ENCODE assay signal across 8 mouse cellular contexts in the genomic region with DNA sequence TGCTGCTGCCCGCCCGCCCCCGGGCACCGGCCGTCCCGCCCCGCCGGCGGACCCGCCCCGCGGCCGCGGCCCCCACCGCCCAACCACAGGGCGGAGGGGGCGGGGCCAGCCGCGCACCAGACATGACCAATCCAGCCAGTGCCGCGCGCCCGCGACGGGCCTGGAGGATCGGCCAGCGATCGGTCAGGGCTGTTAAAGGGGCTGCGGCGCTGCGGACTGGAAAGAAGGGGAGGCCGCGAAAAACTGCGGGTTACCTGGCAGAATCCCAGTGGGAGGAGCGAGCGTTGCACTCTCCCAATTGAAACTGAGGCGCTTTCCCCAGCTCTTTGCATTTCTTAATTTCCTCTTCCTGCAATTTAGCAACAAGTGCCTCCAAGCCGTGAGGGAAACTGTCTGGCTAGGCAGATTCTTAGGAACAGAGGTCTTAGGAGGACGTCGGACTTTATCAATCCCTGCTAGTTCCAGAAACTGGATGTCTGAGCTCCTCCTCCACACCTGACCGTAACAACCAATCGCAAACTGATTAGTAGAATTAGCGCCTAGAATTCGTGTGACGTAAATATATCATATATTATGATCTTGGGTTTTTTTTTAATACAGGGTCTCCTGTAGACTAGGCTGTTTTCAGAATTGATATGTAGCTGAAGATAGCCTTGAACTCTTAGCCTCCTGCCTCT. TPM values are rescaled to one million over a fixed set of nuclear protein-coding genes. Genes with fewer than 3 reads are reported as not detected.
DNase-seq lines count a peak whose midpoint lies in the region; ATAC-seq and TF ChIP-seq lines count a peak whose summit lies in the region.

Tex2 (minus strand) TSS at position 463 of the 677 bp plus-strand sequence.

- peak; percentile 97 for ATAC-seq in forebrain, embryonic 13.5 days
- ATAC-seq in liver, postnatal 0 days, result peak; percentile 93
- ATAC-seq in neural tube, embryonic 14.5 days (ENCODE audit: low read depth), result peak; percentile 98

- H3K9me3 ChIP-seq in E14TG2a.4 (ENCODE audit: low read length), result no peaks in the 10 kb centered on the region
- H3K9me3 ChIP-seq in forebrain, embryonic 13.5 days (replicated peaks), result no peaks in the 10 kb centered on the region
- H3K9me3 ChIP-seq in liver, postnatal 0 days (ENCODE audit: low read length), result no peaks in the 10 kb centered on the region
- no peaks in the 10 kb centered on the region for H3K9me3 ChIP-seq in neural tube, embryonic 14.5 days (ENCODE audit: control insufficient read depth, low read length)

- intact Hi-C loops in heart, postnatal 10 days (cut with DNase I), result loop anchor here (5.0 kb wide), 1 partner anchor 41 kb away; no protein-coding TSS in a partner anchor

- TF ChIP-seq EP300 in liver, postnatal 0 days (IDR thresholded peaks at IDR 0.05; ENCODE audit: low read depth), result peak; percentile 45; the same call in 1 of the 2 replicates

- under 1% methylated on average over 44 of the region's 45 CpGs for WGBS in forebrain, embryonic 13.5 days
- WGBS in large intestine, adult 2 months, result under 1% methylated on average over 45 of the region's 45 CpGs
- 5% methylated on average over 43 of the region's 45 CpGs for WGBS in liver, postnatal 0 days (ENCODE audit: insufficient replicate concordance)
- WGBS in neural tube, embryonic 14.5 days, result under 1% methylated on average over 40 of the region's 45 CpGs

- no peaks in the 10 kb centered on the region for H3K36me3 ChIP-seq in E14TG2a.4 (ENCODE audit: insufficient read depth, low read length)
- H3K36me3 ChIP-seq in forebrain, embryonic 13.5 days (ENCODE audit: poor library complexity, severe bottlenecking), result no peaks in the 10 kb centered on the region
- no peaks in the 10 kb centered on the region for H3K36me3 ChIP-seq in liver, postnatal 0 days (replicated peaks; ENCODE audit: insufficient read depth, low read length)
- H3K36me3 ChIP-seq in neural tube, embryonic 14.5 days (ENCODE audit: control insufficient read depth, insufficient read depth, low read length), result no peaks in the 10 kb centered on the region

- peaks cover 18% of the 10 kb centered on the region for H3K27me3 ChIP-seq in E14TG2a.4 (ENCODE audit: insufficient read depth, low read length)
- 0 out of 2 replicates have a peak, but pooled peaks cover 8% of the 10 kb centered on the region for H3K27me3 ChIP-seq in forebrain, embryonic 13.5 days
- no peaks in the 10 kb centered on the region for H3K27me3 ChIP-seq in liver, postnatal 0 days (ENCODE audit: insufficient read depth, low read length)
- H3K27me3 ChIP-seq in neural tube, embryonic 14.5 days (ENCODE audit: control insufficient read depth, insufficient read depth, low read length), result no peaks in the 10 kb centered on the region

- peak; percentile 91 for DNase-seq in c-Kit-positive CD71-positive TER-119-positive erythroid progenitor cells, embryonic 14.5 days (ENCODE audit: low spot score)
- peak; percentile 97 to 98 for DNase-seq in heart, postnatal 10 days
- peak; percentile 86 for DNase-seq in large intestine, adult 2 months (ENCODE audit: low read depth, low spot score)
- DNase-seq in liver, postnatal 0 days, result peak; percentile 97
- DNase-seq in testis, postnatal 14 days (ENCODE audit: low spot score), result peak; percentile 97

- peak within 1 kb of the TSS; percentile 48; the same call in 1 of the 2 replicates for H3K27ac ChIP-seq in forebrain, embryonic 13.5 days
- H3K27ac ChIP-seq in liver, postnatal 0 days (ENCODE audit: low read depth), result peak within 1 kb of the TSS; percentile 96
- peak within 1 kb of the TSS; percentile 84 for H3K27ac ChIP-seq in neural tube, embryonic 14.5 days (ENCODE audit: low read depth, low read length)

- TF ChIP-seq CTCF in E14TG2a.4 (conservative IDR thresholded peaks at IDR 0.05; ENCODE audit: low read length), result no peak
- TF ChIP-seq CTCF in liver, postnatal 0 days (IDR thresholded peaks at IDR 0.05; ENCODE audit: low read depth), result no peak

- peaks cover 51% of the 10 kb centered on the region for H3K4me1 ChIP-seq in E14TG2a.4 (replicated peaks; ENCODE audit: low read depth, low read length)
- H3K4me1 ChIP-seq in forebrain, embryonic 13.5 days, result peaks cover 12% of the 10 kb centered on the region
- H3K4me1 ChIP-seq in liver, postnatal 0 days (ENCODE audit: insufficient read depth), result peaks cover 29% of the 10 kb centered on the region
- H3K4me1 ChIP-seq in neural tube, embryonic 14.5 days (ENCODE audit: control insufficient read depth, insufficient read depth, low read length), result peaks cover 11% of the 10 kb centered on the region

- peak within 1 kb of the TSS; percentile 84 for H3K4me2 ChIP-seq in forebrain, embryonic 13.5 days
- H3K4me2 ChIP-seq in liver, postnatal 0 days (ENCODE audit: low read depth, low read length), result peak within 1 kb of the TSS; percentile 73
- H3K4me2 ChIP-seq in neural tube, embryonic 14.5 days (ENCODE audit: low read depth, low read length), result peak within 1 kb of the TSS; percentile 84

- H3K9ac ChIP-seq in forebrain, embryonic 13.5 days, result peak within 1 kb of the TSS; percentile 87
- H3K9ac ChIP-seq in liver, postnatal 0 days (replicated peaks), result peak within 1 kb of the TSS; percentile 88
- H3K9ac ChIP-seq in neural tube, embryonic 14.5 days (replicated peaks; ENCODE audit: low read depth, low read length), result peak within 1 kb of the TSS; percentile 78

- peak within 1 kb of the TSS; percentile 99 for H3K4me3 ChIP-seq in E14TG2a.4 (replicated peaks; ENCODE audit: low read length)
- H3K4me3 ChIP-seq in forebrain, embryonic 13.5 days, result peak within 1 kb of the TSS; percentile 88
- peak within 1 kb of the TSS; percentile 92 for H3K4me3 ChIP-seq in liver, postnatal 0 days (ENCODE audit: low read depth, low read length)
- H3K4me3 ChIP-seq in neural tube, embryonic 14.5 days (ENCODE audit: low read depth, low read length), result peak within 1 kb of the TSS; percentile 92

RNA-seq across cellular contexts. Expression of gene Tex2, which starts in this region (rescaled TPM):
- 9.6 and 10.7 TPM in 2 replicates for polyA plus RNA-seq in forebrain, embryonic 13.5 days (2015; fragmentation: Nextera tagmentation; extraction: Ambion mirVana)
- total RNA-seq in heart, postnatal 10 days (2021), result 10 to 100 TPM; 40.1 to 40.3 TPM
- polyA plus RNA-seq in large intestine, adult 2 months (2012; rRNA removed), result 12.3 and 18.7 TPM in 2 replicates
- polyA plus RNA-seq in liver, postnatal 0 days (2015; fragmentation: Nextera tagmentation; extraction: Ambion mirVana), result 9.9 and 11.3 TPM in 2 replicates
- polyA plus RNA-seq in neural tube, embryonic 14.5 days (2014; fragmentation: Nextera tagmentation; extraction: Ambion mirVana), result 37.7 and 39.5 TPM in 2 replicates

Comparison
In these comparisons a context has a peak if more than half of its experiments do, and no peak if none do; other contexts are left out.
1. Peak in every context shown above with its lines: DNase-seq, ATAC-seq, H3K4me3 ChIP-seq and H3K27ac ChIP-seq.